Mouse (Mus musculus) ovary, postnatal 14 days (tissue): Measurements from ENCODE around the gene Ubash3a.

ENCODE experiments used
- DNase-seq: peaks from one replicate; pipeline ENCODE4 v3.0.0; 2022; ENCODE audit warnings: low spot score

The Ubash3a gene

DNA sequence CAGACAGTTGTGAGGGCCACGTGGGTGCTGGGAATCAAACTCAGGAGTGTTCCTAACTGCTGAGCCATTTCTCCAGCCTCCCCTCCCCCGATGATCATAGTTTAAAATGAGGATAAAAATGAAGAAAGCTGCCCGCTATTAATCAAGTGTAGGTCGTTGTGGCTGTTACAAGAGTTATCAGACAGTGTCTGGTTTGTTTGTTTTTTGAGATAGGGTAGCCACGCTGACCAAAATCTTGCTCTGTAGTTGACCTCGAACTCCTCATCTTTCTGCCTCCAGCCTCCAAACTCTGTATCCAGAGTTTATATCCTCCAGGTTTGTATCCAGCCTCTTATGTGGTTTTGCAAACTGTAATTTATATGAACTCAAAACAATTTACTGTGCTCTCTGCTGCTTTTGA lies 72.6 kb downstream of the Ubash3a start:
- no peak for DNase-seq

DNA sequence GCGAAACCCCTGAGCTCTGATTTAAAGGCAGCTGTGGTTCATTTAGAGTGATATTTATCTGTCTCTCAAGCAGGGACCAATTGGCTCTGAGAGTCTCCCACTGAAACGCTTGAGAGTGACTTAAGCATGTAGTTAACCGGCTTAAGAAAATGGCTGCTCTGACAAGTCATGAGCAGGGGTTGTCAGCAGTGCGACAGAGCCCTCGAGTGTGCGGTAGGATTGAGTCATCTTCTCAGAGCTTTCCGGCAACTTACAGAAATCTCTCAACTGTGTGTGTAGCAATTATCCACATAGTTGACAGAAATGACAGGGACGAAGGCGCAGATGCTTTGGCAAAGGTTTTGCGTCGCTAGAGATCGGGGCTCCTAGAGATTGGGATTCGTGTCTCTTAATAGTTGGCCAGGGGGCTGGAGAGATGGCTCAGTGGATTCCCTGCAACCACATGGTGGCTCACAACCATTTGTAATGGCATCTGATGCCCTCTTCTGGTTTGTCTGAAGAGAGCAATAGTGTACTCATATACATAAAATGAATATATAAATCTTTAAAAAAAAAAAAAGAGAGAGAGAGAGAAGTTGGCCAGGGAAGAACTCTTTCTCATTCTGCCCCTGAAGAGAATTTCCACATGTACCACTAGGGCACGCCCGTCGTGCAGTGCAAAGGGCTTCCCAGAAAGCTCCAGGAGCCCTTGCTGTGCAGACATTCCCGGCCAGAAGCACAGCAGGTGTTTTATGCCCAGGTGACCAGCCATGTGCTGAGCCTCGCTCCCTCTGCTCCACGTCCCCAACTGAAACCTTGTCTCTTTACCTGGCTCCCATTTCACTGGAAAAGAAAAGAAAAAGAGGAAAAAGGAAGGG lies 74.4 kb downstream of the Ubash3a start:
- no peak for DNase-seq

DNA sequence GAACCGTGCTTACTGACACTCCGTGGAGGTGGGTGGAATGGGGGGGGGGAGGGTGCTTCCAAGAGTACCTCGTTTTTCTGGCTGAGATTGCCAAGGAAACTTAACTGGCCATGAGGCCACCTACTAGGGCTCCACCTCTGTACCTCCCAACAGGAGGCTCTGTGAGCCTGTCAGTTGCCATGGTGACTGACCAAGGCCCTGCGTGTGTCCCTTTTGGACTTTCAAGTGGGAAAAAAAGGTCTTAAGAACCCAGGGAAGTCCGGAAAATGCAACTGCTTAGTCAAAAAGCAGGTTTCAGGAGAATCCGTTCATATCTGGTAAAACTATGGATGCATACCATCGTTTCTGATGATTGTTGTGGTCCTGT lies 75.0 kb downstream of the Ubash3a start:
- DNase-seq = no peak

GRCm38 (mm10) chr17:31285867-31286266 lies 78.2 kb downstream of the Ubash3a start:
- DNase-seq = no peak

DNA sequence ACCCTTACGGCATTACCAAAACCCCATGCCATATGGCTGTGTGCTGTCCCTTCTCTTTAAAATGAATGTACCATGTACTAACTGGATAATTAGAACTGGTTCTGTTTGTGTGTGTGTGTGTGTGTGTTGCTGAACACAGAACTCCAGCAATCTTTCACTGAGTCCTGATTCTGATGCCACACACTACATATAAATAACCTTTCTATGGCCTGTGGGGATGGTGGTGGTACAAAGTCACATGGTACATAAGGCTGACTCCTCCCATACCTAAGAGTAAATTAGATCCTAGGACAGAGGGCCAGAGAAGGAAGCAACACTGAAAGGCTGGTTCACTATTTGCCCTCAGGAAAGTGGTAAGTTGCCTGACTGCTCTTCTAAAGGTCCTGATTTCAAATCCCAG lies 78.8 kb downstream of the Ubash3a start, which contains the start of gene Slc37a1:
Gene Slc37a1 (plus strand): TSS at position 301 of the 400 bp plus-strand sequence.
- no peak for DNase-seq

GRCm38 (mm10) chr17:31287216-31287615 lies 79.5 kb downstream of the Ubash3a start:
- DNase-seq = no peak

GRCm38 (mm10) chr17:31288999-31289726 lies 81.5 kb downstream of the Ubash3a start:
- DNase-seq = no peak

- no peak for DNase-seq
These were observed 82.6 kb downstream of the Ubash3a start for GRCm38 (mm10) chr17:31290311-31290710.

DNA sequence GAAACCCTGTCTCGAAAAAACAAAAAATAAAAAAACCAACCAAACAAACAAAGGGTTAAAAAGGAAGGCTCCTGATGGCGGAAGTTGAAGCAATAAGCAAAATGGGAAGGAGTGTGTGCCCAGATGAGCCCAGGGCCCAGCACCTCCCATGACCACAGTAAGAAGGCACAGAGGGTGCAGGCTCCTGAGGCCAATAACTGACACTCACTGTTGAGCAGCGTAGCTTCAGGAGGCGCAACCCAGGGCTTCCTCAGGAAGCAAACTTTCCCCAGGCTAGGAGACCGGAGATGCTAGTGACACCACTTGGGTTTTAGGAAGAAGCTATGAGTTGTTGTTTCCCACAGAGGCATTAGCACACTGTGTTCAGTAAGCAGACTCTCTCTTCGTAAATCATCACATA lies 83.2 kb downstream of the Ubash3a start:
- no peak for DNase-seq

DNA sequence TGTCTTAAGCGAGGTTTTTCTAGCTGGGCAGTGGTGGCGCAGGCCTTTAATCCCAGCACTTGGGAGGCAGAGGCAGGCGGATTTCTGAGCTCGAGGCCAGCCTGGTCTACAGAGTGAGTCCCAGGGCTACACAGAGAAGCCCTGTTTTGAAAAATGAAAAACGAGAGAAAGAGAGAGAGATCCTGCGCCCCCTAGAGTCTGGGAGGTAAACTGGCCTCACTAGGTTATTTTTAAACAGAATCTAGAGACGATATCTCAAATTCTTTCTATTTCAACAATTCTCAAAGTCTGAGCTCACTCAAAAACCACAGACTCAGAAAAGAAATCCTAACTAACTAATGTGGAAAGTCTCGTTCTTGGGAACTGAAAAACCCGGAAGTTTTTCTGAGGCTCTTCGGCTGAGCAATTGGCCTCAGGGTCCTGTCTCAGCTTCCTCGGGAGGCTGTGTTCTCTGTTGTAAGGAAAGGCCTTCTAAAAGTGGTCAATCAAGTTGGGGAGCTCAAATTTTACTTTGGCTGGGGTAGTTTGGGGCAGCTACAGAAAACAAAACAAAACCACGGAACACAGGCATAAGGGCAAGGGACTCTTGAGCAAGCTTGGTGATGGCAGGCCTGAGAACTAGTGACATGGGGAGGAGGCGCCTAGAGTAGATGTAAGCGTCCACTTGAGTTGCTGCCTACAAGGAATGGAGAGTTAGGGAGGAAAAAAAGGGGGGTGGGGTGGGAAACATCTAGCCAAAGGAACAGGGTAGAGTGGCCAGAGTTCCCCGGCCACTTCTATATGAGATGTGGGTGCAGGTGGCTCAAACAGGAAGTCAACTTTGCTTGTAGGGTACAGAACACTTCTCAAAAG lies 86.9 kb downstream of the Ubash3a start:
- DNase-seq = no peak

DNA sequence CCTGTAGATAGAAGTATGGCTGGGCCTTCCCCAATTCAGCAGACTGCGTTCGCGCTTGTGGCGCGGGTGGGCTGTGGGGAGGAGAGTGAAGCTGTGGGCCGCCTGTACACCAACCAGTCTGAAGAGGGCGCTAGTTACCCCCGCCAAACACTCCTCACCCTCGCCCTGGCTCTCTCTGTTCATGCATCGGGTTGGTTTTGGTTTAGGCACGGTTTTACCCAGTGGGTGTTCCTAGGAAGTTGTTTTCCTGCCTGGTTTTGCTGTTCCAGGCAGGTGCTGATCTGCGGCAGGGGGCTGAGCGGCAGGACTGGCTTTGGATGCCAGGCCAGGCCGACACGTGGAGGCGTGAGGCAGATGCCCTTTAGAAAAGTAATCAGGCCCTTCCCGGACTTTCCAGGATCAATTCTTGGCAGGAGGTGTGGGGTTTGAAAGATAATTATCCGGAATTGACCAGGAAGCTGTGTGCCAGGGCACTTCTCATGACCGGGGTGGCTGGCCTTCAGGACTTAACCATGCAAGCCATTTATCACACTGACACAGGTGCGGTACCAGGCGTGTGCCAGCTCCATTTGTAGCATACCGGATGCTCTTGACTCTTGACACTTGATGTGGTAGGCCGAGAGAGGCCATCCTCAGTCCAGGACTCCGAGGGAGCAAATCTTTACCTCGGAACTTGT lies 87.7 kb downstream of the Ubash3a start:
- no peak for DNase-seq

DNA sequence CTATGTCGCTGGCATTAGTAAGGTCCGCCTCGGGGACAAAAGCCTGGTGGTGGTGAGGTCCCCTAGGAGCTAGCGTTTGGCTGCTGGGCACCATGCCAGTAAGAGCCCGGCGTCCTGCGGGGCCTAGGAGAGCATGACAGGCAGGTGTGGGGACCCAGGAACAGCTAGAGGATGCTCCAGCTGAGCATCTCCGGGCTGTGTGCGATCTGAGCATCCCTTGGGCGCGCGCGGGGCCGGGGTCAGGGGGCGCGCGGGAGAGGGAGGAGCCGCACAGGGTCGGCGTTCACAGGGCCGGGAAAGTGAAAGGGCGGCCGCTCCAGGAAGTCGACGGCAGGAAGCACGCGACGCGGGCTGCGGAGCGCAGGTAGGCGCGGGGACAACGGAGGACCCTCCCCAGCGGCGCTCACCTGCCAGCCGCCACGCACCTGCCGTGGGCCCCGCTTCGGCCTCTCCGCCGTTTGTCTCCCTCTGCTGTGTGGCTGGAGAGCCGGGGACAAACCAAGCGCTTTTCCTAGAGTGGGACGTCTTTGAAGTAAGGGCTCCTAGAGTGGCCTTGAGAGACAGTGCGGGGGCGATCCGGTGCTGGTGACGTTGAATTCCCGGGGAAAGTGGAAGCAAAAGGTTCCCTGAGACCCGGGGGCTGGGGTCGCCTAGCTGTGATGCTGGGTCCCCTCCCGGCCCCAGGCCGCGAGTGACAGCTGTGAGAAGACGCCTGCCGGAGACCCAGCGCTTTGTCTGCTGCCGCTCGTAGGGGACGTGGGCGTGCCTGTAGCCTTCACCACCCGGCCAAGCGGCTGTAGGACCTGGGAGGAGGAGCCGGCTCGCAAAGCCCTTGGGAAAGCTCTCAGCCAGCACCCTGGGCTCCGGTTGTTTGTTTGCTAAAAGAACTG lies 88.5 kb downstream of the Ubash3a start:
- peak; percentile 69 for DNase-seq
